Mouse (Mus musculus) E14TG2a.4 (cell line): ENCODE data around the gene Arhgap15.

Source experiments
- CTCF ChIP-seq: conservative IDR thresholded peaks from 2 replicates; pipeline ENCODE4 v1.5.1; 2014; ENCODE audit warnings: low read length
- POU5F1 ChIP-seq: IDR thresholded peaks from 2 replicates; pipeline ENCODE4 v1.6.1; 2014; ENCODE audit warnings: low read length, borderline replicate concordance

DNA sequence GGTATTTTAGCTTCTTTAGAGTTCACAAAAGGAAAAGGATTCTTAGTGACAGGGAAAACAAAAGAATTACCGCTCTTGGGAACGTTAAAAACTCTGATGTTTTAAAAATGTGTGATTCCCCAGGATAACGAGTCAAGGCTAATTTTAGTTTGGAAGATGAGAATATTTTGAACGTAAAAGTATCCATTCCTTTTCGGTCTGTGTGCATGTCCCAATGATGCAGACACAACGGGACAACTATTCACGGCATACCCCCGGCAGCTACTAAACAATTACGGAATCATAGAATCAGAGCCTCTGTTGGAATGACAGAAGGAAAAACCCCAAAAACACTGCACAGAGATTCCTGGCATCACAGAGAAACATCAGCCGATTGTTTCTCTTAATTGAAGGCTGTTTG, 281.2 kb downstream of the Arhgap15 start:
- TF ChIP-seq CTCF (no peak), POU5F1 (no peak)
